Mouse (Mus musculus) erythroblast, embryonic 14.5 days (primary cell): ENCODE measurements around the gene Sp3.

ENCODE experiments used
- GATA1 ChIP-seq: IDR thresholded peaks from 2 replicates; pipeline ENCODE4 v1.6.1; 2012; ENCODE audit warnings: low read length, inconsistent platforms, mixed read lengths
- TAL1 ChIP-seq: IDR thresholded peaks from 3 replicates; pipeline ENCODE4 v1.6.1; 2012; ENCODE audit warnings: low read length, inconsistent platforms, mixed read lengths

DNA sequence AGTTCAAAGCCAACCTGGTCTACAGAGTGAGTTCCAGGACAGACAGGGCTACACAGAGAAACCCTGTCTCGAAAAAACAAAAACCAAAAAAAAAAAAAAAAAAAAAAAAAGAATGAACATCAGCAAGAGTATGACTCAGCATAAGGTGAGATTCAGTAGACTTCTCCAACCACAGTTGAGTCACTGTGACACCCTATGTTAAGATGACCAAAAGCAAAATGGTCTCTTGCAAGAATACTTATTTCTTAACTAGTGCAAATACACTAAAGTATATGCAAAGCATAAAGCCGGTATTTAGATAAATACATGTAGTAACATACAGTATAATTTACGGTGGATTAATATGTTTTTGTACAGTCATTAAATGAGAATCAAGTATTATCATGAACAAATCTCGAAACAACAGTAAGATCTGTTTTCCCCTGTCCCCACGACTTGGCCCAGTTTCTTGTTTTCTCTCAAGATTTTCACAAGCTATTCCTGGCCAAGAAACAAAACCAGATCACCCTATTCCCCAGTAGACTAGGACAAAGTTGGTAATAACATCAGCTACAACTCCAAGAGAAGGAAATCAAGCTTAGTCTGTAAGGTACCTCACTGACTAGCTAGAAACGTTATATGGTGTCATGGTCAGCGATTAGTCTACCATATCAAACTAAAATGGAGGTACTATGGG is 2.0 kb upstream of the Sp3 start:
- no peak for TF ChIP-seq GATA1
- TF ChIP-seq TAL1, result no peak; the same call in 2 of the 3 replicates
